Mouse (Mus musculus): ENCODE data around the gene B130006D01Rik.
A peak's percentile ranks its signal among the peaks of the same experiment; 100 is the strongest.

The B130006D01Rik gene

GRCm38 (mm10) chr11:95770720-95771364 lies 47.5 kb downstream of the B130006D01Rik start:
- DNase-seq (ENCODE audit: low read depth, low spot score) = peak; percentile 68

- peak; percentile 53 for DNase-seq (ENCODE audit: low read depth, low spot score)
These were observed 48.3 kb downstream of the B130006D01Rik start for GRCm38 (mm10) chr11:95771665-95772064.

- no peak for DNase-seq (ENCODE audit: low read depth, low spot score)
These were observed 49.9 kb downstream of the B130006D01Rik start for GRCm38 (mm10) chr11:95773264-95773663.

Measured in ZHBTc4 (cell line).